Mouse (Mus musculus): ENCODE results near the gene Tmem115.

GRCm38 (mm10) chr9:107510384-107511100, 23.2 kb upstream of the Tmem115 start:
- no peak for TF ChIP-seq CTCF (IDR thresholded peaks at IDR 0.05)
- no peak for TF ChIP-seq EP300 (IDR thresholded peaks at IDR 0.05; ENCODE audit: insufficient read depth, low read depth, low read length)
- no peak for TF ChIP-seq POLR2A (IDR thresholded peaks at IDR 0.05; ENCODE audit: insufficient read depth, low read depth, low read length)
